Mouse (Mus musculus): ENCODE measurements around the gene Olfr988. TPM values are rescaled to one million over a fixed set of nuclear protein-coding genes. Genes with fewer than 3 reads are reported as not detected.
"Not testable (repeated sequence)": the region's sequence is repeated elsewhere in the genome, so short reads cannot be mapped to it uniquely, and the experiment has no call there.

Olfr988 gene
- not detected in 2 replicates for polyA plus RNA-seq (2016; fragmentation: Nextera tagmentation; extraction: Ambion mirVana)

- H3K27me3 ChIP-seq; H3K36me3 ChIP-seq; H3K27ac ChIP-seq; H3K9ac ChIP-seq (replicated peaks); H3K4me3 ChIP-seq (replicated peaks); ATAC-seq (ENCODE audit: insufficient number of reproducible peaks, insufficient read depth, low FRiP score, low TSS enrichment, low read depth); H3K4me1 ChIP-seq (replicated peaks); H3K9me3 ChIP-seq; H3K4me2 ChIP-seq: not testable (repeated sequence)
Observed at GRCm38 (mm10) chr2:85363127-85363526, at the start of gene Olfr988. Gene Olfr988 (minus strand): TSS chr2:85363227.

GRCm38 (mm10) chr2:85409369-85409768, 46.3 kb upstream of the Olfr988 start, which contains the start of gene Olfr992:
Gene Olfr992 (minus strand): TSS chr2:85409469.
- Histone ChIP-seq H3K36me3 (no peaks in the 10 kb centered on the region), H3K4me2 (no peak within 1 kb of the TSS), H3K27ac (no peak within 1 kb of the TSS), H3K4me1 (replicated peaks) (no peaks in the 10 kb centered on the region), H3K27me3 (no peaks in the 10 kb centered on the region), H3K9ac (replicated peaks) (no peak within 1 kb of the TSS), H3K9me3 (no peaks in the 10 kb centered on the region), H3K4me3 (replicated peaks) (no peak within 1 kb of the TSS)
- WGBS = 58% methylated on average over 2 of the region's 2 CpGs
- no peak for ATAC-seq (ENCODE audit: insufficient number of reproducible peaks, insufficient read depth, low FRiP score, low TSS enrichment, low read depth)

- no peaks in the 10 kb centered on the region for H3K36me3 ChIP-seq
- ATAC-seq (ENCODE audit: insufficient number of reproducible peaks, insufficient read depth, low FRiP score, low TSS enrichment, low read depth) = no peak
- H3K27ac ChIP-seq = no peak overlapping the region
- H3K4me1 ChIP-seq (replicated peaks) = no peaks in the 10 kb centered on the region
- no peak overlapping the region for H3K4me2 ChIP-seq
- no peak overlapping the region for H3K4me3 ChIP-seq (replicated peaks)
- WGBS = 74% methylated on average over 7 of the region's 7 CpGs
- H3K9ac ChIP-seq (replicated peaks) = no peak overlapping the region
- no peaks in the 10 kb centered on the region for H3K9me3 ChIP-seq
- H3K27me3 ChIP-seq = no peaks in the 10 kb centered on the region
Observed at GRCm38 (mm10) chr2:85339972-85340371, 23.1 kb downstream of the Olfr988 start.

- H3K36me3 ChIP-seq; H3K27ac ChIP-seq; H3K9me3 ChIP-seq; H3K27me3 ChIP-seq; H3K9ac ChIP-seq (replicated peaks); H3K4me3 ChIP-seq (replicated peaks); ATAC-seq (ENCODE audit: insufficient number of reproducible peaks, insufficient read depth, low FRiP score, low TSS enrichment, low read depth); H3K4me1 ChIP-seq (replicated peaks); H3K4me2 ChIP-seq: not testable (repeated sequence)
Observed at GRCm38 (mm10) chr2:85339215-85339614, 23.8 kb downstream of the Olfr988 start, which contains the start of gene Olfr987. Gene Olfr987 (minus strand): TSS chr2:85339315.

- Histone ChIP-seq H3K27me3 (no peaks in the 10 kb centered on the region), H3K9ac (replicated peaks) (no peak overlapping the region), H3K4me1 (replicated peaks) (no peaks in the 10 kb centered on the region), H3K4me2 (no peak overlapping the region), H3K4me3 (replicated peaks) (no peak overlapping the region), H3K9me3 (0 out of 2 replicates have a peak, but pooled peaks cover 3% of the 10 kb centered on the region), H3K36me3 (no peaks in the 10 kb centered on the region), H3K27ac (peak overlapping the region; percentile 64)
- ATAC-seq (ENCODE audit: insufficient number of reproducible peaks, insufficient read depth, low FRiP score, low TSS enrichment, low read depth) = peak; percentile 84; the same call in 1 of the 2 replicates
- WGBS = 38% methylated on average over 1 of the region's 1 CpGs
Observed at GRCm38 (mm10) chr2:85319106-85319505, 43.9 kb downstream of the Olfr988 start.

Other genes with a start within 250 kb of the Olfr988 start
- gene Aplnr, start 227.0 kb downstream of the Olfr988 start, polyA plus RNA-seq (2016; fragmentation: Nextera tagmentation; extraction: Ambion mirVana) = 39.0 and 39.1 TPM in 2 replicates
- 0.45 and 0.46 TPM in 2 replicates for gene Lrrc55, start 166.0 kb downstream of the Olfr988 start, polyA plus RNA-seq (2016; fragmentation: Nextera tagmentation; extraction: Ambion mirVana)
- gene Olfr987, start 23.9 kb downstream of the Olfr988 start, polyA plus RNA-seq (2016; fragmentation: Nextera tagmentation; extraction: Ambion mirVana) = not detected in 2 replicates
- not detected in 2 replicates for gene Olfr992, start 46.2 kb upstream of the Olfr988 start, polyA plus RNA-seq (2016; fragmentation: Nextera tagmentation; extraction: Ambion mirVana)
- not detected in 2 replicates for gene Olfr993, start 51.6 kb upstream of the Olfr988 start, polyA plus RNA-seq (2016; fragmentation: Nextera tagmentation; extraction: Ambion mirVana)
- not detected in 2 replicates for gene Olfr994, start 73.2 kb upstream of the Olfr988 start, polyA plus RNA-seq (2016; fragmentation: Nextera tagmentation; extraction: Ambion mirVana)
- not detected in 2 replicates for gene Olfr995, start 80.4 kb upstream of the Olfr988 start, polyA plus RNA-seq (2016; fragmentation: Nextera tagmentation; extraction: Ambion mirVana)
- gene 4833423E24Rik, start 155.8 kb upstream of the Olfr988 start, polyA plus RNA-seq (2016; fragmentation: Nextera tagmentation; extraction: Ambion mirVana) = not detected in 2 replicates
- gene Olfr996, start 216.0 kb upstream of the Olfr988 start, polyA plus RNA-seq (2016; fragmentation: Nextera tagmentation; extraction: Ambion mirVana) = not detected in 2 replicates
- not detected in 2 replicates for gene Olfr998, start 225.7 kb upstream of the Olfr988 start, polyA plus RNA-seq (2016; fragmentation: Nextera tagmentation; extraction: Ambion mirVana)
- gene Olfr1000, start 248.7 kb upstream of the Olfr988 start, polyA plus RNA-seq (2016; fragmentation: Nextera tagmentation; extraction: Ambion mirVana) = not detected in 2 replicates